Mouse (Mus musculus) cerebellum, adult 2 months (tissue): Measurements from ENCODE around the gene Serpina1e.

ENCODE experiments used
- CTCF ChIP-seq: fragments of 200-500 bp; IDR thresholded peaks from 2 replicates; pipeline ENCODE4 v1.5.1; 2011; ENCODE audit warnings: low read depth, mild to moderate bottlenecking, control low read depth, low read length, moderate library complexity, borderline replicate concordance; ENCODE audit not compliant: insufficient read depth
- POLR2A ChIP-seq: fragments of 200-500 bp; IDR thresholded peaks from 2 replicates; pipeline ENCODE4 v1.6.1; 2011; ENCODE audit warnings: low read length, control low read depth, borderline replicate concordance; ENCODE audit not compliant: insufficient read depth

GRCm38 (mm10) chr12:103961716-103962115 lies 2.9 kb upstream of the Serpina1e start:
- TF ChIP-seq CTCF (no peak), POLR2A (no peak)
